Mouse (Mus musculus) intestine, postnatal 0 days (tissue): ENCODE results near the gene Ints13. TPM values are rescaled to one million over a fixed set of nuclear protein-coding genes. Genes with fewer than 3 reads are reported as not detected.

Experiments
- ATAC-seq: fragments of 200-750 bp; cut with Nextera tagmentation; 2 replicates; pipeline ENCODE4 v1.8.0; 2017; ENCODE audit warnings: mild to moderate bottlenecking, moderate TSS enrichment, moderate library complexity
- H3K27ac ChIP-seq: fragments of 300-500 bp; sonication (generic); 2 replicates; pipeline ENCODE4 v1.5.1; 2014; ENCODE audit warnings: mild to moderate bottlenecking, low read depth, low read length, moderate library complexity
- H3K27me3 ChIP-seq: fragments of 300-500 bp; sonication (generic); replicated peaks from 2 replicates; pipeline ENCODE4 v1.6.1; 2014; ENCODE audit warnings: low read length, mixed read lengths; ENCODE audit not compliant: control insufficient read depth, insufficient read depth
- H3K36me3 ChIP-seq: fragments of 300-500 bp; sonication (generic); 2 replicates; pipeline ENCODE4 v1.6.1; 2014; ENCODE audit warnings: mild to moderate bottlenecking, moderate library complexity; ENCODE audit not compliant: control insufficient read depth, insufficient read depth
- H3K4me1 ChIP-seq: fragments of 300-500 bp; sonication (generic); replicated peaks from 2 replicates; pipeline ENCODE4 v1.6.1; 2014; ENCODE audit warnings: antibody characterized with exemption, low read length, mixed read lengths; ENCODE audit not compliant: control insufficient read depth, insufficient read depth
- H3K4me2 ChIP-seq: fragments of 300-500 bp; sonication (generic); replicated peaks from 2 replicates; pipeline ENCODE4 v1.6.1; 2014; ENCODE audit warnings: low read depth, mild to moderate bottlenecking, moderate library complexity
- H3K4me3 ChIP-seq: fragments of 300-500 bp; sonication (generic); 2 replicates; pipeline ENCODE4 v1.5.1; 2014; ENCODE audit warnings: low read depth, low read length
- H3K9ac ChIP-seq: fragments of 300-500 bp; sonication (generic); 2 replicates; pipeline ENCODE4 v1.6.1; 2014; ENCODE audit warnings: mild to moderate bottlenecking, low read depth, low read length
- H3K9me3 ChIP-seq: fragments of 300-500 bp; sonication (generic); 2 replicates; pipeline ENCODE4 v1.6.1; 2016; ENCODE audit warnings: mixed run types; ENCODE audit not compliant: control insufficient read depth
- CTCF ChIP-seq: sonication (generic); IDR thresholded peaks from 2 replicates; pipeline ENCODE4 v1.5.1; 2016; ENCODE audit warnings: low read depth, mild to moderate bottlenecking, control low read depth, antibody characterized with exemption, moderate library complexity
- WGBS: fragments of 180-500 bp; shearing (Covaris S2); extraction: QIAGEN DNeasy Blood & Tissue Kit; methylation state at CpG from one replicate; pipeline ENCODE4 v1.1.7; 2014; 5-methylcytosine and 5-hydroxymethylcytosine counted together
- polyA plus RNA-seq: library from polyadenylated mRNA; unstranded; fragments of >200 nt; fragmentation: Nextera tagmentation; extraction: Ambion mirVana; gene quantifications from 2 replicates; pipeline ENCODE4 v1.2.1, GENCODE M21; 2015

Gene Ints13
- polyA plus RNA-seq = 15.7 and 16.1 TPM in 2 replicates

- no peaks in the 10 kb centered on the region; the same call in 1 of the 2 replicates for H3K4me1 ChIP-seq
- peak within 1 kb of the TSS; percentile 97 for H3K9ac ChIP-seq
- no peaks in the 10 kb centered on the region for H3K9me3 ChIP-seq
- H3K4me2 ChIP-seq = peak within 1 kb of the TSS; percentile 81
- TF ChIP-seq CTCF = no peak; the same call in 1 of the 2 replicates
- H3K36me3 ChIP-seq = no peaks in the 10 kb centered on the region
- H3K4me3 ChIP-seq = peak within 1 kb of the TSS; percentile 92
- WGBS = under 1% methylated on average over 77 of the region's 77 CpGs
- H3K27ac ChIP-seq = peak within 1 kb of the TSS; percentile 99
- peak; percentile 98 for ATAC-seq
- no peaks in the 10 kb centered on the region for H3K27me3 ChIP-seq
Observed at GRCm38 (mm10) chr6:146577310-146578109, at the start of gene Ints13. Gene Ints13 (minus strand): TSS chr6:146577835.

DNA sequence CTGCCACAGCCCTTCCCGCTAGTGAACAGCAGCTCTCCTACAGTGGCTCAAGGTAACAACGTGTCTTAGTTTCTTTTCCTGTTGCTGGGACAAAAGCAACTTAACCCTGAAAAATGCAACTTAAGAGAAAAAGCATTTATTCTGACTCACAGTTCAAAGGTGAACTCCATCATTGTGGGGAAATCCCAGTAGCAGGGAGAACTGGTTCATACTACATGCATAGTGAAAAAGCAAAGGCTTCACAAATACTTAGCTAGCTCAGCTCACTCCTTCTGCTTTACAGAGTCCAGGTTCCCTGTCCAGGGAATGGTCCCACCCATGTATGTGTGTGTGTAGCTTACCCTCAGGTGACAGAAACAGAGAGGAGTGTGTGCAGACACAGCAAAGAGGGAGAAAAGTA is 39.0 kb upstream of the Ints13 start:
- peak overlapping the region; percentile 46 for H3K27ac ChIP-seq
- no peak overlapping the region for H3K4me3 ChIP-seq
- TF ChIP-seq CTCF = no peak
- no peaks in the 10 kb centered on the region for H3K27me3 ChIP-seq
- H3K4me2 ChIP-seq = no peak overlapping the region
- no peaks in the 10 kb centered on the region for H3K4me1 ChIP-seq
- peaks cover 69% of the 10 kb centered on the region for H3K36me3 ChIP-seq
- WGBS = 40% methylated on average over 2 of the region's 2 CpGs
- ATAC-seq = peak; percentile 71
- H3K9ac ChIP-seq = no peak overlapping the region
- no peaks in the 10 kb centered on the region for H3K9me3 ChIP-seq

DNA sequence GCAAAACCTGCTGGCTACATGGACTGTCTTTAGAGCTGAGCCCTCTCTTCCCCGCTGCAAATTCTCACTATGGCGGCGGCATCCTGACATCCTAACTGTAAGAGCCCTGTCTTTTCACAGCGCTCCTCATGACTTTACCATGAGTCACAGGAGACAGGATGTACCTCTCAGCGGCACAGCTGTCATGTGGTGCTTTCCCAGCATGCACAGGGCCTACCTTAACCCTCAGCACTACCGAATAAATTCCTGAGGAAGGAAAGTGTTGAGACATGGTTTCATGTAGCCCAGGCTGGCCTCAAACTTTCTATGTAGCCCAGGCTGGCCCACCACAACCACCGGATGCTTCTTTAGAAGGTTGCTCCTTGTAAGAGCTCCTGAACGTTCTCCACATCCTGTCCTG is 38.3 kb upstream of the Ints13 start:
- H3K4me1 ChIP-seq = no peaks in the 10 kb centered on the region
- WGBS = 94% methylated on average over 8 of the region's 8 CpGs

GRCm38 (mm10) chr6:146614541-146614940 is 36.9 kb upstream of the Ints13 start:
- Histone ChIP-seq H3K4me2 (no peak overlapping the region), H3K36me3 (peaks cover 74% of the 10 kb centered on the region), H3K4me1 (no peaks in the 10 kb centered on the region), H3K4me3 (no peak overlapping the region), H3K27me3 (no peaks in the 10 kb centered on the region), H3K27ac (no peak overlapping the region), H3K9me3 (no peaks in the 10 kb centered on the region), H3K9ac (no peak overlapping the region)
- WGBS = 73% methylated on average over 5 of the region's 5 CpGs
- no peak for ATAC-seq
- TF ChIP-seq CTCF = no peak

More for the DNA sequence above, 38.3 kb upstream of the Ints13 start:
- Histone ChIP-seq H3K9ac (no peak overlapping the region), H3K36me3 (peaks cover 68% of the 10 kb centered on the region), H3K27me3 (no peaks in the 10 kb centered on the region), H3K4me2 (no peak overlapping the region), H3K27ac (no peak overlapping the region), H3K4me3 (no peak overlapping the region), H3K9me3 (no peaks in the 10 kb centered on the region)
- no peak for TF ChIP-seq CTCF
- no peak for ATAC-seq

DNA sequence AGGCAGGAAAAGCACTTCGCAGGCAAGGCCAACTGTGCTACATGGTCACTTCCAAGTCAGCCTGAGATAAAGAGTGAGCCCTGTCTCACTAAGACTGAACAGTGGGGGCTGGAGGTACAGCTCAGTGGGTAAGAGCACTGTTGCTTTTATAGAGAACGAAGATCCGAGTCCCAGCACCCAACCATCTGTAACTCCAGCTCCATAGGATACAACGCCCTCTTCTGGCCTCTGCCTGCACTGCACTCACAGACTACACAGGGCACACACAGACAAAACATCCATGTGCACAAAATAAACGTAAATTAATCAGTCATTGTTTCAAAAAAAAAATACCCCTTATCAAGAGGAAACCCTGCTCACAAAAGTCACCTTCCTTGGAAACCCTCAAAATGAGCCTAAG is 36.3 kb upstream of the Ints13 start:
- Histone ChIP-seq H3K4me2 (no peak overlapping the region), H3K4me1 (no peaks in the 10 kb centered on the region), H3K27ac (no peak overlapping the region), H3K36me3 (peaks cover 76% of the 10 kb centered on the region), H3K27me3 (no peaks in the 10 kb centered on the region), H3K9ac (no peak overlapping the region), H3K9me3 (no peaks in the 10 kb centered on the region), H3K4me3 (no peak overlapping the region)
- no peak for ATAC-seq
- 0 out of 2 replicates have a peak, but pooled peaks have one; percentile 8 for TF ChIP-seq CTCF
- WGBS = 92% methylated on average over 5 of the region's 5 CpGs

GRCm38 (mm10) chr6:146612736-146613135 is 35.1 kb upstream of the Ints13 start:
- H3K36me3 ChIP-seq = peaks cover 75% of the 10 kb centered on the region
- H3K27ac ChIP-seq = no peak overlapping the region
- H3K4me1 ChIP-seq = no peaks in the 10 kb centered on the region
- ATAC-seq = no peak
- no peaks in the 10 kb centered on the region for H3K9me3 ChIP-seq
- H3K9ac ChIP-seq = no peak overlapping the region
- no peak overlapping the region for H3K4me2 ChIP-seq
- H3K27me3 ChIP-seq = no peaks in the 10 kb centered on the region
- WGBS = 92% methylated on average over 5 of the region's 5 CpGs
- TF ChIP-seq CTCF = no peak
- no peak overlapping the region for H3K4me3 ChIP-seq
